Mouse (Mus musculus) left cerebral cortex, postnatal 10 days (tissue): ENCODE measurements at regions not wholly inside any gene's neighbourhood (a gene's known extent, or its start where the extent isn't known, plus 50 kb on each side); places are given as distances from the start of the nearest gene placed in this dataset.
A peak's percentile ranks its signal among the peaks of the same experiment; 100 is the strongest.

Source experiments
- DNase-seq, 2 experiments: peaks; one replicate each; pipeline ENCODE4 v3.0.0; 2021 to 2022; ENCODE audit warnings: low spot score in 2 of 2, mixed read lengths in 1 of 2; ENCODE audit errors: extremely low spot score in 1 of 2
- intact Hi-C: fragments of 180-260 bp; cut with DNase I; formaldehyde crosslinking; loops from one replicate; pipeline ENCODE4 v1.15.1; 2025

DNA sequence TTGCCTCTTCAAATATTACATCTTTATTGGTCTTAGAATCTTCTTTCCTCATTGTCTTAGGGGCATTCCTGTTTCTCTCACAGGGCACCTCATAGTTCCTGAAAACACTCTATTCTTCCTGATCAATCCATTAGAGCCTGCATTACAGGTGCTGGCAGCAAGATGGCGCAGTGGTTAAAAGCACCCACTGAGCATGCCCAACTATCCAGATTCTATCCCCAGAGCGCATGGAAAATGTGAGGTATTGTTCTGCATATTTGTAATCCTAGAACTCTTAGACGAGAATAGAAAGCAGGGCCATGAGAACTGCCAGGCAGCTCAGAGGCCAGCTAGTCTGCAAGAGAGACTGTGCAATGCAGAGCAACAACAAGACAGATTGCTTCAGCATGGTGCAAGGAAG is 67.7 kb upstream of the Fam98a start:
- intact Hi-C loops: no loop called here
- no peak for DNase-seq

GRCm38 (mm10) chr17:75618514-75618913 is 66.8 kb upstream of the Fam98a start:
- DNase-seq: no peak
- intact Hi-C loops: no loop called here

GRCm38 (mm10) chr17:75617280-75617679 is 65.5 kb upstream of the Fam98a start:
- intact Hi-C loops: no loop called here
- peak in 1 of 2 experiments; percentile 26 for DNase-seq

GRCm38 (mm10) chr17:75615335-75615734 is 63.6 kb upstream of the Fam98a start:
- peak in 1 of 2 experiments; percentile 4 for DNase-seq
- intact Hi-C loops: no loop called here

GRCm38 (mm10) chr17:75603417-75604086 is 51.8 kb upstream of the Fam98a start:
- DNase-seq: no peak
- intact Hi-C loops: no loop called here
